Mouse (Mus musculus): ENCODE measurements around the gene Plxnb2.

DNA sequence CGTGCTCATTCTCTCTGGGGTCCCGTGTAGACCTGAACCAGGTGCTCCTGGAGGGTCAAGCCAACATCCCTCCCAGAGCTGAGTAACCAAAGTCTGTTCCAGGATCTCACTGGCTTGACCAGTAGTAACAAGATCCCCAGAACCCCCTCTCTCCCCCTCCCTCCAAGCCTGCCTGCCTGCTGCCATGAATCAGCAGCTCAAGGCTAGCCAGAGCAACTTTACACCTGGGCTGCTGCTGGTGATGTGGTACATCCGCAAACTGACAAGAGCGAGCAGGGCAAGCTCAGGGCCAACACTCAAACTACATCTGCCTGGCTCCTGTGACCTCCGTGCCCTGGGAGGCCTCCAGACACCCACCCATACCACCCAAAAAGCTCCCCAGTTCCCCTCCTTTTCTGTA lies 39.1 kb downstream of the Plxnb2 start:
- TF ChIP-seq CTCF (IDR thresholded peaks at IDR 0.05; ENCODE audit: control insufficient read depth, insufficient read depth, insufficient replicate concordance, low read depth, low read length) (no peak), POLR2A (IDR thresholded peaks at IDR 0.05; ENCODE audit: control insufficient read depth, low read depth, low read length) (no peak)

Measured in testis, adult 2 months (tissue).